Mouse (Mus musculus) lung, embryonic 15.5 days (tissue): ENCODE measurements around the gene Rpl5. TPM values are rescaled to one million over a fixed set of nuclear protein-coding genes. Genes with fewer than 3 reads are reported as not detected.

Experiments used
- ATAC-seq: fragments of 200-750 bp; cut with Nextera tagmentation; 2 replicates; pipeline ENCODE4 v1.8.0; 2017; ENCODE audit warnings: moderate number of reproducible peaks, borderline replicate concordance; ENCODE audit not compliant: low FRiP score, low TSS enrichment; ENCODE audit errors: extremely low read depth
- H3K27ac ChIP-seq: fragments of 300-500 bp; sonication (generic); 2 replicates; pipeline ENCODE4 v1.5.1; 2015; ENCODE audit warnings: moderate library complexity, mild to moderate bottlenecking, inconsistent platforms
- H3K27me3 ChIP-seq: fragments of 300-500 bp; sonication (generic); 2 replicates; pipeline ENCODE4 v1.6.1; 2015; ENCODE audit warnings: inconsistent platforms
- H3K36me3 ChIP-seq: fragments of 300-500 bp; sonication (generic); 2 replicates; pipeline ENCODE4 v1.6.1; 2015; ENCODE audit warnings: inconsistent platforms
- H3K4me1 ChIP-seq: fragments of 300-500 bp; sonication (generic); 2 replicates; pipeline ENCODE4 v1.6.1; 2015; ENCODE audit warnings: inconsistent platforms
- H3K4me2 ChIP-seq: fragments of 300-500 bp; sonication (generic); 2 replicates; pipeline ENCODE4 v1.6.1; 2015; ENCODE audit warnings: inconsistent platforms, mild to moderate bottlenecking, moderate library complexity
- H3K4me3 ChIP-seq: fragments of 300-500 bp; sonication (generic); 2 replicates; pipeline ENCODE4 v1.5.1; 2015; ENCODE audit warnings: mild to moderate bottlenecking, inconsistent platforms
- H3K9ac ChIP-seq: fragments of 300-500 bp; sonication (generic); 2 replicates; pipeline ENCODE4 v1.6.1; 2015; ENCODE audit warnings: inconsistent platforms
- H3K9me3 ChIP-seq: fragments of 300-500 bp; sonication (generic); 2 replicates; pipeline ENCODE4 v1.6.1; 2016; ENCODE audit warnings: inconsistent platforms
- WGBS: fragments of 180-500 bp; shearing (Covaris S2); methylation state at CpG from one replicate; pipeline ENCODE4 v1.1.7; 2015; 5-methylcytosine and 5-hydroxymethylcytosine counted together
- polyA plus RNA-seq: library from polyadenylated mRNA; unstranded; fragments of >200 nt; fragmentation: Nextera tagmentation; extraction: Ambion mirVana; gene quantifications from 2 replicates; pipeline ENCODE4 v1.2.1, GENCODE M21; 2015

Gene Rpl5
- 64.3 and 67.6 TPM in 2 replicates for polyA plus RNA-seq

- no peaks in the 10 kb centered on the region for H3K27me3 ChIP-seq
- peak within 1 kb of the TSS; percentile 78 for H3K27ac ChIP-seq
- H3K4me3 ChIP-seq, result peak within 1 kb of the TSS; percentile 81
- H3K9ac ChIP-seq, result peak within 1 kb of the TSS; percentile 94
- no peaks in the 10 kb centered on the region for H3K9me3 ChIP-seq
- peaks cover 28% of the 10 kb centered on the region for H3K36me3 ChIP-seq
- 3% methylated on average over 66 of the region's 66 CpGs for WGBS
- H3K4me1 ChIP-seq, result peaks cover 7% of the 10 kb centered on the region; the same call in 1 of the 2 replicates
- H3K4me2 ChIP-seq, result peak within 1 kb of the TSS; percentile 63
- peak; percentile 97 for ATAC-seq
These were observed at the start of gene Rpl5 for GRCm38 (mm10) chr5:107900206-107901013. Gene Rpl5, plus strand, starts transcription at chr5:107900502.

- peaks cover 14% of the 10 kb centered on the region for H3K4me1 ChIP-seq
- 18% methylated on average over 6 of the region's 6 CpGs for WGBS
- H3K27me3 ChIP-seq, result no peaks in the 10 kb centered on the region
- H3K4me3 ChIP-seq, result no peak overlapping the region
- H3K27ac ChIP-seq, result peak overlapping the region; percentile 67
- H3K4me2 ChIP-seq, result peak overlapping the region; percentile 33
- H3K36me3 ChIP-seq, result no peaks in the 10 kb centered on the region
- ATAC-seq, result peak; percentile 87; the same call in 1 of the 2 replicates
- H3K9me3 ChIP-seq, result peaks cover 3% of the 10 kb centered on the region; the same call in 1 of the 2 replicates
- peak overlapping the region; percentile 17; the same call in 1 of the 2 replicates for H3K9ac ChIP-seq
These were observed 46.5 kb upstream of the Rpl5 start for GRCm38 (mm10) chr5:107853807-107854206.

- no peak overlapping the region for H3K9ac ChIP-seq
- H3K9me3 ChIP-seq, result peaks cover 3% of the 10 kb centered on the region; the same call in 1 of the 2 replicates
- 65% methylated on average over 3 of the region's 3 CpGs for WGBS
- no peaks in the 10 kb centered on the region for H3K36me3 ChIP-seq
- H3K4me1 ChIP-seq, result peaks cover 14% of the 10 kb centered on the region
- ATAC-seq, result no peak; the same call in 1 of the 2 replicates
- H3K27ac ChIP-seq, result 0 out of 2 replicates have a peak overlapping the region, but pooled peaks have one; percentile 67
- H3K27me3 ChIP-seq, result no peaks in the 10 kb centered on the region
- no peak overlapping the region for H3K4me2 ChIP-seq
- H3K4me3 ChIP-seq, result no peak overlapping the region
These were observed 45.7 kb upstream of the Rpl5 start for GRCm38 (mm10) chr5:107854556-107854955.

- H3K4me1 ChIP-seq, result peaks cover 14% of the 10 kb centered on the region
- no peak overlapping the region for H3K9ac ChIP-seq
- WGBS, result 67% methylated on average over 2 of the region's 2 CpGs
- H3K36me3 ChIP-seq, result no peaks in the 10 kb centered on the region
- H3K27ac ChIP-seq, result no peak overlapping the region
- no peaks in the 10 kb centered on the region for H3K27me3 ChIP-seq
- H3K4me2 ChIP-seq, result no peak overlapping the region
- H3K9me3 ChIP-seq, result no peaks in the 10 kb centered on the region
- no peak for ATAC-seq
- no peak overlapping the region for H3K4me3 ChIP-seq
These were observed 44.8 kb upstream of the Rpl5 start for GRCm38 (mm10) chr5:107855546-107855945.

GRCm38 (mm10) chr5:107858963-107859362, 41.3 kb upstream of the Rpl5 start:
- ATAC-seq, result no peak
- Histone ChIP-seq H3K36me3 (no peaks in the 10 kb centered on the region), H3K27ac (no peak overlapping the region), H3K4me2 (no peak overlapping the region), H3K4me1 (peaks cover 9% of the 10 kb centered on the region), H3K27me3 (no peaks in the 10 kb centered on the region), H3K4me3 (no peak overlapping the region), H3K9ac (no peak overlapping the region), H3K9me3 (no peaks in the 10 kb centered on the region)
- WGBS, result 48% methylated on average over 2 of the region's 2 CpGs

GRCm38 (mm10) chr5:107863971-107864370, 36.3 kb upstream of the Rpl5 start:
- no peaks in the 10 kb centered on the region for H3K36me3 ChIP-seq
- H3K27ac ChIP-seq, result no peak overlapping the region
- H3K4me2 ChIP-seq, result no peak overlapping the region
- 67% methylated on average over 3 of the region's 3 CpGs for WGBS
- no peak overlapping the region for H3K9ac ChIP-seq
- H3K27me3 ChIP-seq, result no peaks in the 10 kb centered on the region
- no peak for ATAC-seq
- H3K9me3 ChIP-seq, result no peaks in the 10 kb centered on the region
- H3K4me1 ChIP-seq, result peaks cover 6% of the 10 kb centered on the region; the same call in 1 of the 2 replicates
- H3K4me3 ChIP-seq, result no peak overlapping the region

GRCm38 (mm10) chr5:107866127-107867126, 33.9 kb upstream of the Rpl5 start:
- no peak overlapping the region for H3K9ac ChIP-seq
- no peaks in the 10 kb centered on the region for H3K9me3 ChIP-seq
- peak overlapping the region; percentile 7; the same call in 1 of the 2 replicates for H3K4me2 ChIP-seq
- peaks cover 6% of the 10 kb centered on the region; the same call in 1 of the 2 replicates for H3K4me1 ChIP-seq
- H3K27ac ChIP-seq, result no peak overlapping the region
- 42% methylated on average over 2 of the region's 2 CpGs for WGBS
- no peaks in the 10 kb centered on the region for H3K27me3 ChIP-seq
- H3K4me3 ChIP-seq, result no peak overlapping the region
- ATAC-seq, result no peak
- H3K36me3 ChIP-seq, result no peaks in the 10 kb centered on the region

- Histone ChIP-seq H3K9ac (peak overlapping the region; percentile 87), H3K36me3 (no peaks in the 10 kb centered on the region), H3K4me1 (peaks cover 6% of the 10 kb centered on the region; the same call in 1 of the 2 replicates), H3K27me3 (no peaks in the 10 kb centered on the region), H3K4me3 (peak overlapping the region; percentile 77), H3K9me3 (no peaks in the 10 kb centered on the region), H3K4me2 (peak overlapping the region; percentile 72), H3K27ac (peak overlapping the region; percentile 96)
- ATAC-seq, result peak; percentile 71
- whole genome bisulfite sequencing, result under 1% methylated on average over 82 of the region's 82 CpGs
These were observed 32.1 kb upstream of the Rpl5 start for GRCm38 (mm10) chr5:107867970-107868904.

- Histone ChIP-seq H3K27ac (peak overlapping the region; percentile 96), H3K4me1 (peaks cover 6% of the 10 kb centered on the region; the same call in 1 of the 2 replicates), H3K9me3 (no peaks in the 10 kb centered on the region), H3K4me2 (peak overlapping the region; percentile 72), H3K4me3 (peak overlapping the region; percentile 77), H3K36me3 (no peaks in the 10 kb centered on the region), H3K9ac (peak overlapping the region; percentile 87), H3K27me3 (no peaks in the 10 kb centered on the region)
- ATAC-seq, result peak; percentile 99
- under 1% methylated on average over 52 of the region's 58 CpGs for WGBS
These were observed 31.3 kb upstream of the Rpl5 start for GRCm38 (mm10) chr5:107868905-107869424.

GRCm38 (mm10) chr5:107869701-107870100, 30.6 kb upstream of the Rpl5 start:
- Histone ChIP-seq H3K9me3 (no peaks in the 10 kb centered on the region), H3K4me3 (no peak overlapping the region), H3K27ac (no peak overlapping the region), H3K4me2 (no peak overlapping the region), H3K36me3 (no peaks in the 10 kb centered on the region), H3K4me1 (peaks cover 6% of the 10 kb centered on the region; the same call in 1 of the 2 replicates), H3K9ac (no peak overlapping the region), H3K27me3 (no peaks in the 10 kb centered on the region)
- 53% methylated on average over 2 of the region's 2 CpGs for WGBS
- no peak for ATAC-seq
